Mouse (Mus musculus) cerebellum, postnatal 10 days (tissue): ENCODE data around the gene Gtpbp3.

Source experiments
- DNase-seq, 2 experiments: peaks; one replicate each; pipeline ENCODE4 v3.0.0; 2021; ENCODE audit warnings: mixed read lengths in 2 of 2

Gene Gtpbp3

DNA sequence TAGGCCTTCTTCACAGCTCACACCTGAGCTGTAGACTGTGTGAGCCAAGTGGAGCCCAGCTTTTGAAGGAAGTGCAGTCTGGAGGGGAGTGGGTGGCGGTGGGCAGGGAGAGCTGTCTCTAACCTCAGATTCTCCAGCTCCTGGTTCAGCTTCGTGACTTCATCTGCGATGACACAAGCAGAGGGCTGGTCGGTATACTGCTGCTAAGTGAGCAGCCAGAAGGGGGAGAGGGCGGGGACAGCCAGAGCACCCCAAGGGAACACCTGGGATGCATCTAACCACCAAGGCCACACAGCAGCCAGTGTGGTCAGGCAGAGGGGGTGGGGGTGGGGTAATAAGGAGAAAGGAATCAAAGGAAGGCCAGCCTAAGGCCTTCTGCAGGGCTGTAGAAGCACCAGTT is 47.8 kb downstream of the Gtpbp3 start:
- no peak for DNase-seq

DNA sequence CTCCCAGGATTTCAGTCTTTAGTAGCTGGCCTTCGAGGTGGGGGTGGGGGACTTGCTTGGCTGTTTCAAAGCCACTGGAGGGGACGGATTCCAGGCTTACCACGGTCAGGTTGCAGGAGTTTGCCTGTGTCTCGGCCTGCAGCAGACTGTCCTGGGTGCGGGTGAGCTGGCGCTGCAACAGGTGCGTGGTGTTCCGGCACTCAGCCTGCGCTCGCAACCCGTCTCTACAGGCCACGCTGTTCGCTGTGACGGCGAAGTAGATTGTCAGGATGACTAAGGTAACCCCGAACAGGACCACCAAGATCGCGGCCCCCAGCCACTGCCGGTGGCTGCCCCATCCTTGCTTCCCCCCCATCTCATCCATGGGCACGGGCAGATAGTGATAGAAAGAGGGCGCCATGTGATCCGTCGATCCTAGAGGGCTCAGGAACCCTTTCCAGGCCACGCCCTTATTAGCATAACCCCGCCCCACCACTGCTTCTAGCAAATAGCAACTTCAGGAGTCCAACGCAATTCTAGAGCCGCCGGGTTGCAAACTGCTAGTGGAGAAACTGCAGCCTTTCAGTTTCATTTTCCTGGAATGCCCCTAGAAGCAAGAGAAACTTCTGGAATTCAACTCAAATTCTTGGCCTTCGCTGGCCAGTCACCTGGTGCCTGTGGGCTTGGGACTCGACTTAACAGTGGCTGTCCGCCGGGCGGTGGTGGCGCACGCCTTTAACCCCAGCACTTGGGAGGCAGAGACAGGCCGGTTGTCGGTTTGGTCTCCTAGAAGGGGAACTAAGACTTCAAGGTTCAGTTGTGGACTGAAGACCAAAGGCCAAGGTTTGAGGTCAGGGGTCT is 49.3 kb downstream of the Gtpbp3 start, which contains the start of gene Bst2:
Gene Bst2 (minus strand): TSS at position 429 of the 840 bp plus-strand sequence.
- DNase-seq = peak; percentile 35 to 53

DNA sequence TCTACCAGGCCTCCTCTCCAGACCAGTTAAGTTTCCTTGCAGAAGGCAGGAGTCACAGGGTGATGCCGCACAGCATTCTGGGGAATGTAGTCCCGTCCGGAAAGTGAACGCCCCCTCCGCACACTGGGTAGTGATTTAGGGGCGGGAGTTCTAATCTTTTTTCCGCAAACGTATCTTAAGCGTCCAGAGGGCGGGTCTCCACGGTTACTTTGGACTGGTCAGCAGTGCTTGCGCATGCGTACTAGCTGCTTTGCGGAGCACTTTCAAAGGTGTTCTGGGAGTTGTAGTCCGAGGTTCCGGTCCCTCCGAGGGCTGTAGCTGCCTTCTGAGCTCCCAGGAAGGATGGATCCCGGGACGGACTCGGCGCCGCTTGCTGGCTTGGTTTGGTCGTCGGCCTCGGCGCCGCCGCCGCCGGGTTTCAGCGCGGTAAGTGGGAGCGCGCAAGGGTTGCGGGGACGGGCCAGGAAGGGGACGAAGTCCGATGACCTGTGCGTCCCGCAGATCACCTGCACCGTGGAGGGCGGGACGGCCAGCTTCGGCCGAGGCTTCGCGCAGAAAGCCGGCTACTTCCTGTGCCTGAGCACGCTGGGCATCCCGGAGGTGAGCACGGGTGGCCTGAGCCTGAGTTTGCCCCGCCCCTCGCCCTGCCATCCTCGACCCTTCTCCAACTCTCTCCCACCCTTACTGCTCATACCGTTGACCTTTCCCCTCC is 54.9 kb downstream of the Gtpbp3 start, which contains the start of gene Mvb12a:
Gene Mvb12a (plus strand): TSS at position 291 of the 712 bp plus-strand sequence.
- DNase-seq = peak; percentile 96 to 98

DNA sequence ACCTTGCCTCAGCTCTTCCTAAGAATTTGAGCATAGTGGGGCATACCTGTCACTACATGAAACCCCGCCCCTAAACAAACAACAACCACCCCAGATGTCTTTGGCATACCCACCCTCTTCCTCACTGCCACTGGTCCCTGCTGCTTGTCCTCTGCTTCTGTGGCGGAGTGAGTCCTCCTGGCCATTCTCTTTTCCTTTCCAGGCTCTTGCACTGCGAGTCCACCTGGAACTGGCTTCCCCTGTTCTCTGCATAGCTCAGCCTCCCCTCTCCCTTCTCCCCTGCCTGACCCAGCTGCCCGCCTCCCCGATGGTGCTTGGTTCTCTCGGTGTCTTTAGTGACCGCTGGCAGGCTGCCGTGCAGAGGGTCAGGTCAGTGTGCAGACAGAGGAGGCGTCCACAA is 55.9 kb downstream of the Gtpbp3 start:
- no peak for DNase-seq

DNA sequence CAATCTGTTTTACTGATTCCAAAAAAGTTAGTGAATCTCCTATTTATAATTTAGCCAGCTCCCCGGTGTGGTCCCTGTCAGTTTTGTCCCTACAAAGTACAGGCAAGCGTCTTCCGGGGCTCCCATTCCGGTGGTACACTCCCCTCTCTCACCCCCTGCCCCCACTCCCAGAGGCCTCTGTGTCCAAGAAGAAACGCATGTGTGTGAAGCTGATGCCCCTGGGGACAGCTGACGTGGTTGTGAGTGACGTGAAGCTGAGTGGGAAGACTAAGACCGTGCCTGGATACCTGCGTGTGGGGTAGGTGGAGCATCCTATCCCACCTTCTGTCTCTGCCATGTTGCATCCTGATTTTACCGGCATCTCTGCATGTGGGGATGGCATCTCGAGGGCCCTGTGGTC is 57.1 kb downstream of the Gtpbp3 start:
- no peak for DNase-seq

DNA sequence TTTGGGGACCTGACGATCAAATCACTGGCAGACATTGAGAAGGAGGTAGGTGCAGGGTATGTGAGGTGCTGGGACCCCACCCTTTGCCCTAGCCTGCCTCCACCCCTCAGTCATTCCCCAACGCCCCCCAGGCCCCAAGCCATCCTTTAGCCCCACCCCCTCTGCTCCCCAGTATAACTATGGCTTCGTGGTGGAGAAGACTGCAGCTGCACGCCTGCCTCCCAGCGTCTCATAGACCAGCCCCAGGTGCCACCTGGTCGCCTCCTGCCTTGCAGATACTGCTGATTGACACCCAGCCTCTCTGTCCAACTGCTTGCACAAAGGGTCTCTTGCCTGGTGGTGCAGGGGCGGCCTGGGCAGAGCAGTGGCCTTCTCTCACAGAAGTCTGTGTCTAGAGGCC is 59.7 kb downstream of the Gtpbp3 start:
- no peak for DNase-seq
